Mouse (Mus musculus) hindbrain, embryonic 14.5 days (tissue): ENCODE data around the gene Pi4k2b. TPM values are rescaled to one million over a fixed set of nuclear protein-coding genes. Genes with fewer than 3 reads are reported as not detected.
A peak's percentile ranks its signal among the peaks of the same experiment; 100 is the strongest.
"Not testable (repeated sequence)": the region's sequence is repeated elsewhere in the genome, so short reads cannot be mapped to it uniquely, and the experiment has no call there.

Experiments
- ATAC-seq: fragments of 200-750 bp; cut with Nextera tagmentation; 2 replicates; pipeline ENCODE4 v1.8.0; 2017; ENCODE audit warnings: moderate number of reproducible peaks, mild to moderate bottlenecking, moderate TSS enrichment, moderate library complexity; ENCODE audit not compliant: low FRiP score
- DNase-seq: peaks from one replicate; pipeline ENCODE4 v3.0.0-alpha.2; 2015; ENCODE audit warnings: low spot score
- H3K27ac ChIP-seq: fragments of 300-500 bp; sonication (generic); 2 replicates; pipeline ENCODE4 v1.5.1; 2014; ENCODE audit warnings: mild to moderate bottlenecking, moderate library complexity
- H3K27me3 ChIP-seq: fragments of 300-500 bp; sonication (generic); 2 replicates; pipeline ENCODE4 v1.6.1; 2014; ENCODE audit warnings: mild to moderate bottlenecking, low read length, mixed read lengths; ENCODE audit not compliant: control insufficient read depth, insufficient read depth
- H3K36me3 ChIP-seq: fragments of 300-500 bp; sonication (generic); replicated peaks from 2 replicates; pipeline ENCODE4 v1.6.1; 2014; ENCODE audit not compliant: control insufficient read depth, insufficient read depth
- H3K4me1 ChIP-seq: fragments of 300-500 bp; sonication (generic); replicated peaks from 2 replicates; pipeline ENCODE4 v1.6.1; 2014; ENCODE audit warnings: antibody characterized with exemption, low read length, mixed read lengths; ENCODE audit not compliant: control insufficient read depth, insufficient read depth
- H3K4me2 ChIP-seq: fragments of 300-500 bp; sonication (generic); replicated peaks from 2 replicates; pipeline ENCODE4 v1.6.1; 2014; ENCODE audit warnings: mild to moderate bottlenecking, moderate library complexity
- H3K4me3 ChIP-seq: fragments of 300-500 bp; sonication (generic); replicated peaks from 2 replicates; pipeline ENCODE4 v1.5.1; 2014; ENCODE audit warnings: mild to moderate bottlenecking, low read length
- H3K9ac ChIP-seq: fragments of 300-500 bp; sonication (generic); 2 replicates; pipeline ENCODE4 v1.6.1; 2014
- H3K9me3 ChIP-seq: fragments of 300-500 bp; sonication (generic); 2 replicates; pipeline ENCODE4 v1.6.1; 2016; ENCODE audit warnings: low read length; ENCODE audit not compliant: control insufficient read depth
- WGBS: fragments of 180-500 bp; shearing (Covaris S2); extraction: QIAGEN DNeasy Blood & Tissue Kit; methylation state at CpG from one replicate; pipeline ENCODE4 v1.1.7; 2014; 5-methylcytosine and 5-hydroxymethylcytosine counted together
- polyA plus RNA-seq: library from polyadenylated mRNA; unstranded; fragments of >200 nt; fragmentation: Nextera tagmentation; extraction: Ambion mirVana; gene quantifications from 2 replicates; pipeline ENCODE4 v1.2.1, GENCODE M21; 2014

The Pi4k2b gene
- polyA plus RNA-seq, 1 experiment from 2014 or later = 7.4 TPM

GRCm38 (mm10) chr5:52762586-52762985, 21.2 kb downstream of the Pi4k2b start:
- no peak for DNase-seq
- no peaks in the 10 kb centered on the region for H3K9me3 ChIP-seq
- H3K27ac ChIP-seq = no peak overlapping the region
- no peaks in the 10 kb centered on the region for H3K27me3 ChIP-seq
- no peaks in the 10 kb centered on the region for H3K4me1 ChIP-seq
- H3K4me3 ChIP-seq = no peak overlapping the region
- H3K36me3 ChIP-seq = no peaks in the 10 kb centered on the region
- H3K9ac ChIP-seq = no peak overlapping the region
- no peak overlapping the region for H3K4me2 ChIP-seq
- ATAC-seq = no peak
- 91% methylated on average over 7 of the region's 7 CpGs for WGBS

DNA sequence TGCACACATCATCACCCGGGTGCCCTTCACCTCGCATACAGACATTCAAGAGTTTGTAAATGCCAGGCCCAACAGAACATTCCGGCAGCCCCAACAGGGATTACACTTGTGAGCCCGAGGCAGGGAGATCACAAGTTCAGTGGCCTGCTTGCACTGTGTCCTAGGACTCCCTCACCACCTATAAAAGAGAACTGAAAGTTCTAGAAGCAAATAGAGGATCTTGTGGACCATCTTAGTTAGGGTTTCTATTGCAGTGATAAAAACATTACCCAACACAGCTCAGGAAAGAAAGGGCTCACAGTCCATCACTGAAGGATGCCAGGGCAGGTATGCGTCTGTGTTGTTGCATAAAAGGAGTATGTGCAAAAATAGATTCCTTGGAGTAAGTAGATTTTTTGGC, 32.9 kb downstream of the Pi4k2b start:
- H3K4me3 ChIP-seq = no peak overlapping the region
- ATAC-seq (no peak), DNase-seq (no peak)
- H3K9me3 ChIP-seq = no peaks in the 10 kb centered on the region
- no peak overlapping the region for H3K4me2 ChIP-seq
- no peak overlapping the region for H3K27ac ChIP-seq
- no peaks in the 10 kb centered on the region for H3K4me1 ChIP-seq
- no peaks in the 10 kb centered on the region for H3K27me3 ChIP-seq
- H3K36me3 ChIP-seq = 0 out of 2 replicates have a peak, but pooled peaks cover 3% of the 10 kb centered on the region
- no peak overlapping the region for H3K9ac ChIP-seq
- WGBS = 90% methylated on average over 5 of the region's 5 CpGs

DNA sequence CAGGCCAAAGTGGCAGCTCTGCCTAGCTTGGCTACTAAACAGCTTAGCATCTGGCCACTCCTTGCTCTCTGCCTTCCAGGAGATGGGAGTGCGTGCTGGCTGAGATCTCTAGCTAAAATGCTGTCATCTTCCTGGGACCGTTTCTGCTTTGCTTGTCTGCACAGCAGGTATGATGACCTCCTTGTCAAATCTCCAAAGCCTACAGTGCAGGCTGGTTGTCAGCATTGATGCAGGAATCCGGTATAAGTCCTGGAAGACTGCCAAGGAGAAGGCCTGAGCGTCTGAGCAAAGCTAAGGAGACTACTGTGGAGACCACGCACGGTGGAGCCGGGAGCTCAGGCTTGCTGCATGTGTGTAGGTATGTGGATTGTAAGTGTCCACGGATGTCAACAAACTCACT, 33.9 kb downstream of the Pi4k2b start, which contains the start of gene Zcchc4:
Gene Zcchc4 (plus strand): TSS at position 173 of the 400 bp plus-strand sequence.
- H3K27ac ChIP-seq = no peak within 1 kb of the TSS
- H3K9me3 ChIP-seq = no peaks in the 10 kb centered on the region
- DNase-seq (no peak), ATAC-seq (no peak)
- no peaks in the 10 kb centered on the region for H3K4me1 ChIP-seq
- H3K4me2 ChIP-seq = no peak within 1 kb of the TSS
- WGBS = 71% methylated on average over 8 of the region's 8 CpGs
- H3K27me3 ChIP-seq = no peaks in the 10 kb centered on the region
- no peak within 1 kb of the TSS for H3K9ac ChIP-seq
- no peak within 1 kb of the TSS for H3K4me3 ChIP-seq
- H3K36me3 ChIP-seq = no peaks in the 10 kb centered on the region

GRCm38 (mm10) chr5:52776466-52777354, 35.3 kb downstream of the Pi4k2b start:
- not testable (repeated sequence) for H3K27ac ChIP-seq, DNase-seq, H3K27me3 ChIP-seq, H3K9ac ChIP-seq, H3K36me3 ChIP-seq, H3K4me3 ChIP-seq, H3K4me1 ChIP-seq, ATAC-seq, H3K9me3 ChIP-seq, H3K4me2 ChIP-seq
- 92% methylated on average over 8 of the region's 8 CpGs for WGBS

GRCm38 (mm10) chr5:52782523-52783250, 41.3 kb downstream of the Pi4k2b start:
- peak overlapping the region; percentile 62 for H3K9ac ChIP-seq
- H3K4me3 ChIP-seq = peak overlapping the region; percentile 53
- no peaks in the 10 kb centered on the region for H3K36me3 ChIP-seq
- H3K27me3 ChIP-seq = no peaks in the 10 kb centered on the region
- no peaks in the 10 kb centered on the region for H3K4me1 ChIP-seq
- no peaks in the 10 kb centered on the region for H3K9me3 ChIP-seq
- peak overlapping the region; percentile 83 for H3K27ac ChIP-seq
- ATAC-seq (peak; percentile 98), DNase-seq (peak; percentile 87)
- peak overlapping the region; percentile 56 for H3K4me2 ChIP-seq
- WGBS = 5% methylated on average over 37 of the region's 37 CpGs

- no peaks in the 10 kb centered on the region for H3K4me1 ChIP-seq
- no peaks in the 10 kb centered on the region for H3K27me3 ChIP-seq
- peak; percentile 77 for ATAC-seq
Measured at GRCm38 (mm10) chr5:52783251-52783620, 41.9 kb downstream of the Pi4k2b start.

GRCm38 (mm10) chr5:52783957-52784356, 42.6 kb downstream of the Pi4k2b start:
- 78% methylated on average over 2 of the region's 2 CpGs for WGBS
- DNase-seq = no peak
- Histone ChIP-seq H3K27ac (no peak overlapping the region), H3K9ac (no peak overlapping the region), H3K9me3 (no peaks in the 10 kb centered on the region), H3K4me2 (peak overlapping the region; percentile 56), H3K4me1 (no peaks in the 10 kb centered on the region), H3K27me3 (no peaks in the 10 kb centered on the region), H3K4me3 (no peak overlapping the region), H3K36me3 (no peaks in the 10 kb centered on the region)
- no peak for ATAC-seq

More at GRCm38 (mm10) chr5:52783251-52783620, 41.9 kb downstream of the Pi4k2b start:
- Histone ChIP-seq H3K4me2 (peak overlapping the region; percentile 56), H3K4me3 (peak overlapping the region; percentile 53), H3K36me3 (no peaks in the 10 kb centered on the region), H3K9ac (peak overlapping the region; percentile 62), H3K9me3 (no peaks in the 10 kb centered on the region), H3K27ac (peak overlapping the region; percentile 83)
- peak; percentile 54 for DNase-seq
- under 1% methylated on average over 9 of the region's 9 CpGs for WGBS

DNA sequence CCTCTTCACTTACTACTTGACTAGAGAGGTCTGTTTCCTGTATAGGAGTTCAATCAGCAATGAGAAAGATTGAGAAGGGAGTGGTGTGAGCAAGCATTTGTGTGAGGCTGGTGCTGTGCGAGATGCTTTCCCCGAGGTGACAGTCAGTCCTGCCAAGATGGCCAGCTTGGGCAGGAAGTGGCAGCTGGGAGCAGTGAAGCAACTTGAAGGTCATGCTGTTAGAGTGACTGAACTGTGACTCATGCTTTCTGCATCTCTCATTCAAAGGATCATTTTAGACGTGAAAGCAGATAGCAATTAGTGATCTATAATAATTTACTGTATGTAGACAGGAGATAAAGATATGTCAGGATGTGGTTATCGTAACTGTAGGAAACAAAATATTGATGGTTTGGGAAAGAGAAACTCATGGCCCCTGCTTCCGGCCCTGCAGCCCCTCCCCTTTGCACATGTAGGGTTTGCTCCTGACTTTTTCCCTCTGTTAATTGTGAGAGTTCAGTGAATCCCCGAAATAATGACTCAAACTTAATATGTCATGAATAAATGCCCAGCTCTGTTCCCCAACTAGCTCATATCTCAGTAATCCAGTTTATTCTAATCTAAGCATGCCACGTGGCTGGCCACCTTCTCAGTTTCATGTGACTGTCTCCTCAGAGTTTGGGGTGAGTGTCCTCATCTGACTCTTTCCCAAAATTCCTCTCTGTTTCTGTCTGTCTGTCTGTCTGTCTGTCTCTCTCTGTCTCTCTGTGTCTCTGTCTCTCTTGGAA, 45.4 kb downstream of the Pi4k2b start:
- 88% methylated on average over 7 of the region's 7 CpGs for WGBS
- H3K4me3 ChIP-seq = no peak overlapping the region
- H3K9ac ChIP-seq = no peak overlapping the region
- H3K27ac ChIP-seq = no peak overlapping the region
- DNase-seq (no peak), ATAC-seq (no peak)
- H3K9me3 ChIP-seq = no peaks in the 10 kb centered on the region
- no peaks in the 10 kb centered on the region for H3K36me3 ChIP-seq
- no peaks in the 10 kb centered on the region for H3K4me1 ChIP-seq
- H3K27me3 ChIP-seq = no peaks in the 10 kb centered on the region
- H3K4me2 ChIP-seq = no peak overlapping the region

DNA sequence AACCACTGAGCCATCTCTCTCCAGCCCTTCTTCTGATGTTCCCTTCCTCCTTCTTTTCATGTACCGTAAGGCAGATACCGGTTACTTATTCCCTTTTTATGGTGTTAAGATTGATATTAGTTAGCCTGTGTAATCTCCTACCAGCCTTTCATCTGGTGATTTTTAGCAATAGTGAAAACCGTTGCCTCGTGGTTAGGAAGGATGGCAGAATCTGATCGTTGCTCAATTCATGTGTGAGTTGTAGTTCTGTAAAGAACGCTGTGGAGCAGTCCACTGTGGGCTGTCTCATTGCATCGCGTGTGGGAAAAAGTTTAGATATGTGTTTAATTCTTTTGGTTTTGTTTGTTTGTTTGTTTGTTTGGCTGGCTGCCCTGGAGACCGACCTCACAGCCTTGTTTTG, 51.9 kb downstream of the Pi4k2b start:
- no peak for DNase-seq
- Histone ChIP-seq H3K4me3 (no peak overlapping the region), H3K4me1 (no peaks in the 10 kb centered on the region), H3K9ac (no peak overlapping the region), H3K27ac (no peak overlapping the region), H3K4me2 (no peak overlapping the region), H3K27me3 (no peaks in the 10 kb centered on the region), H3K9me3 (no peaks in the 10 kb centered on the region), H3K36me3 (peaks cover 23% of the 10 kb centered on the region)
- ATAC-seq = no peak
- 98% methylated on average over 9 of the region's 9 CpGs for WGBS
